Mouse (Mus musculus): ENCODE results near the gene Rem2. TPM values are rescaled to one million over a fixed set of nuclear protein-coding genes. Genes with fewer than 3 reads are reported as not detected.

Rem2 gene
- polyA plus RNA-seq, 1 experiment from 2014 or later, result 1.6 TPM

DNA sequence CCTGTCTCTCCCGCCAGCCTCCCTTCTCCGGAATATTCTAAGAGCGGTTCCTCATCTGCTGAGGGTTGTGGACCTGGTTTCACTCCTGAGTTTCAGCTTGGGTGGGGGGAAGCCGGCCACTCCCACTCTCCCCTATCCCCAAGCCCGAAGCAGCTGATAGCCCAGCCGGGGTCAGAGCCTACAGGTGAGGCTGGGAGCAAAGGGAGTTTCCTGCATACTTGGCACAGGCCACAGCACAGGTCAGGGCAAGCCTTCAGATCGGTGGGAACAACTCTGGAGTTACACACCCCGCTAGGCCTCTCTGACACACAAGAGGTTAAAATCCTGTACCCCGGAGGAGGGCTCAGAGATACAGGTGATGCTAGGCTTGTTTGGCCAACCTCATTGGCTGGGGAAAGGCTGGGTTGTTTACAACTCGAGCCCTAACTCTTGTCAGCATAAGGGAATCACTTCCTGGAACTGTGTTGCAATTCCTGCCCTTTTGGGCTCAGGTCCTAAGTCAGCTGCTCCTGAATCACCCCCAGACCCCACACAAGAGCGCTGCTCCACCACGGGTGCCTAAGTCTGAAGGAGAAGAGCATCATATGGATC lies 41.9 kb upstream of the Rem2 start:
- peak overlapping the region; percentile 91; the same call in 1 of the 2 replicates for H3K9ac ChIP-seq
- peak overlapping the region; percentile 74 for H3K4me2 ChIP-seq
- H3K4me1 ChIP-seq, result peaks cover 36% of the 10 kb centered on the region
- H3K36me3 ChIP-seq, result peaks cover 24% of the 10 kb centered on the region
- H3K27ac ChIP-seq, result peak overlapping the region; percentile 97
- ATAC-seq (ENCODE audit: insufficient read depth, low FRiP score, low read depth), result no peak
- no peaks in the 10 kb centered on the region for H3K9me3 ChIP-seq
- WGBS, result 38% methylated on average over 12 of the region's 12 CpGs
- H3K27me3 ChIP-seq (replicated peaks), result no peaks in the 10 kb centered on the region
- H3K4me3 ChIP-seq (replicated peaks), result peak overlapping the region; percentile 72

DNA sequence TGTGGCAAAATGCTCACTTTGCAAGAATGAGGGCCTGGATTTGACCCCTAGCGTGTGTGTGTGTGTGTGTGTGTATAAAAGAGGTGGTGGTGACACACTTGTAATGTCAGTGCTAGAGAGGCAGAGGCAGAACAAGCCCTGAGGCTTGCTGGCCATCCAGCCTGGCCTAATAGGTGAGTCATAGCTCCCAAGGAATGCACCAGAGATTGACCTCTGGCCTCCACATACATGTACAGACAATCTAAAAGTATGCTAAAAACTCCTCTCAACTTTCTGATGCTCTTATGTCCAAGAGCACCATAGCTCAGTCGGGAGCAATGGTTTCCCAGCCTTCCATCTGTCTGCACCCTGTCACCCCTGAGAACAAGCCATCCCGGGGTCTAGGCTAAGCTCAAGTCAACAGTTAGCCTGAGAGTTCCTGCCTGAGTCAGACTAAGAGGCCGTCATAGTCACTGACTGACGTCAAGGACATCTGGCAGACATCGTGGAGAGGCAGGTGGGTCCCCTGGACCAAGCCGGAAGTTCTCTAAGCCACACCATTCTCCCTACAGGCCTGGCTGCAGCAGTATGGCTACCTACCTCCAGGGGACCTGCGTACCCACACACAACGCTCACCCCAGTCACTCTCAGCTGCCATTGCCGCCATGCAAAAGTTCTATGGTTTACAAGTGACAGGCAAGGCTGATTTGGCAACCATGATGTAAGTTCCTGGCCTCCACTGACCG lies 40.5 kb upstream of the Rem2 start:
- H3K36me3 ChIP-seq, result peaks cover 38% of the 10 kb centered on the region
- ATAC-seq (ENCODE audit: insufficient read depth, low FRiP score, low read depth), result no peak
- H3K4me3 ChIP-seq (replicated peaks), result no peak overlapping the region
- no peak overlapping the region for H3K27ac ChIP-seq
- no peak overlapping the region for H3K9ac ChIP-seq
- H3K9me3 ChIP-seq, result no peaks in the 10 kb centered on the region
- 80% methylated on average over 11 of the region's 11 CpGs for WGBS
- H3K4me2 ChIP-seq, result no peak overlapping the region
- H3K4me1 ChIP-seq, result peaks cover 27% of the 10 kb centered on the region
- H3K27me3 ChIP-seq (replicated peaks), result no peaks in the 10 kb centered on the region

DNA sequence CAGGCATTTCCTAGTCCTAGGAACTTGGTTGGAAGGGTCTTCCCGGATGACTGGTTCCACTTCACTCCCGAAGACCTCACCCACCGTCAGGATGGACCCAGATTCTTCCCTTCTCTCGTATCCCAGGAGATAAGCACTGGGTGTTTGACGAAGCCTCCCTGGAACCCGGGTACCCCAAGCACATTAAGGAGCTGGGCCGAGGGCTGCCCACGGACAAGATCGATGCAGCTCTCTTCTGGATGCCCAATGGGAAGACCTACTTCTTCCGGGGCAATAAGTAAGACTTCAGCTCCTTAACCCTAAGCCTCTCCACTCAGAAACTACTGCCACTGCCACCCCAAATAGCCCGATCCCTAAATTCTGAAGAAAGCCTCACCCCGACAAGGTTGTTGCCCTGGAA lies 36.7 kb upstream of the Rem2 start:
- H3K9me3 ChIP-seq, result no peaks in the 10 kb centered on the region
- no peak for ATAC-seq (ENCODE audit: insufficient read depth, low FRiP score, low read depth)
- no peaks in the 10 kb centered on the region for H3K27me3 ChIP-seq (replicated peaks)
- no peak overlapping the region for H3K9ac ChIP-seq
- H3K36me3 ChIP-seq, result peaks cover 41% of the 10 kb centered on the region
- H3K27ac ChIP-seq, result no peak overlapping the region
- no peak overlapping the region for H3K4me2 ChIP-seq
- H3K4me1 ChIP-seq, result peaks cover 17% of the 10 kb centered on the region
- WGBS, result 88% methylated on average over 12 of the region's 12 CpGs
- H3K4me3 ChIP-seq (replicated peaks), result no peak overlapping the region

DNA sequence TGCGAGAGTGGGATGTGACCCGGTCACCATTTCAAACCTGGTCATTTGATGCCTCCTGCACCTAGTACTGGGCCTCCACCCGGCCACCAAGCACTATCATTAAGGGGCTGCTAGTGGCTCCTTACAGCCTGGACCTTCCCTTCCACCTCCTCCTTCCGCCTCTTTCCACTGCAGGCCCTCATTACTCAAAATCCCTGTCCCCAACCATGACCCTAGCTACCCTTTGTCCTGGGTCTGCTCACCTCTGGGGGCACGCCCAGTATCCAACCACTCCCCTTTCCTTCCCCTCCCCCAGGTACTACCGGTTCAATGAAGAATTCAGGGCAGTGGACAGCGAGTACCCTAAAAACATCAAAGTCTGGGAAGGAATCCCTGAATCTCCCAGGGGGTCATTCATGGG lies 36.3 kb upstream of the Rem2 start:
- H3K4me3 ChIP-seq (replicated peaks), result no peak overlapping the region
- H3K36me3 ChIP-seq, result peaks cover 41% of the 10 kb centered on the region
- 69% methylated on average over 7 of the region's 7 CpGs for WGBS
- ATAC-seq (ENCODE audit: insufficient read depth, low FRiP score, low read depth), result no peak
- no peak overlapping the region for H3K27ac ChIP-seq
- no peak overlapping the region for H3K9ac ChIP-seq
- H3K4me1 ChIP-seq, result peaks cover 12% of the 10 kb centered on the region
- no peak overlapping the region for H3K4me2 ChIP-seq
- no peaks in the 10 kb centered on the region for H3K27me3 ChIP-seq (replicated peaks)
- H3K9me3 ChIP-seq, result no peaks in the 10 kb centered on the region

DNA sequence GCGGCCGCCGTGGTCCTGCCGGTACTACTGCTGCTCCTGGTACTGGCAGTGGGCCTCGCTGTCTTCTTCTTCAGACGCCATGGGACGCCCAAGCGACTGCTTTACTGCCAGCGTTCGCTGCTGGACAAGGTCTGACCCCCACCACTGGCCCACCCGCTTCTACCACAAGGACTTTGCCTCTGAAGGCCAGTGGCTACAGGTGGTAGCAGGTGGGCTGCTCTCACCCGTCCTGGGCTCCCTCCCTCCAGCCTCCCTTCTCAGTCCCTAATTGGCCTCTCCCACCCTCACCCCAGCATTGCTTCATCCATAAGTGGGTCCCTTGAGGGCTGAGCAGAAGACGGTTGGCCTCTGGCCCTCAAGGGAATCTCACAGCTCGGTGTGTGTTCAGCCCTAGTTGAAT lies 35.4 kb upstream of the Rem2 start:
- Histone ChIP-seq H3K9me3 (no peaks in the 10 kb centered on the region), H3K36me3 (peaks cover 41% of the 10 kb centered on the region), H3K4me1 (peaks cover 11% of the 10 kb centered on the region; the same call in 1 of the 2 replicates), H3K4me3 (replicated peaks) (no peak overlapping the region), H3K4me2 (no peak overlapping the region), H3K27ac (no peak overlapping the region), H3K9ac (no peak overlapping the region), H3K27me3 (replicated peaks) (no peaks in the 10 kb centered on the region)
- WGBS, result 86% methylated on average over 14 of the region's 14 CpGs
- ATAC-seq (ENCODE audit: insufficient read depth, low FRiP score, low read depth), result no peak

DNA sequence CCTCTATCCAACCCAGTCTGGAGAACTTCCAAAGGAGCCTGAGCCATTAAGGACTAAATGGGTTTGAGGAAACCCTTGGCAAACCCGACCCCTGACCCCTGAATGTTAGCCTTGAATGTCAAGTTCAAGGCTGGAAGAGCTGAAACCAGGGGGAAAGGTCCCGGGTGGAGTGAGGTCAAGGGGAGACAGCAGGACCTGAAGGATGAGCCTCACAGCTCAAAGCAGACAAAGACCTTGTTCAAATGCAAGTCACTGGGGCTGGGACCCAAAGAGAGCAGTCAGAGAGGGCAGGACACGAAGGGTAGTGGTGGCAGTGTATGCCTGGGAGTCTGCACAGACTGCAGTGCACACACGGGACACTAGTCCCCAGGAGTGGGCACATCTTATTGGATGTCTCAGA lies 34.5 kb upstream of the Rem2 start:
- WGBS, result 68% methylated on average over 4 of the region's 4 CpGs

DNA sequence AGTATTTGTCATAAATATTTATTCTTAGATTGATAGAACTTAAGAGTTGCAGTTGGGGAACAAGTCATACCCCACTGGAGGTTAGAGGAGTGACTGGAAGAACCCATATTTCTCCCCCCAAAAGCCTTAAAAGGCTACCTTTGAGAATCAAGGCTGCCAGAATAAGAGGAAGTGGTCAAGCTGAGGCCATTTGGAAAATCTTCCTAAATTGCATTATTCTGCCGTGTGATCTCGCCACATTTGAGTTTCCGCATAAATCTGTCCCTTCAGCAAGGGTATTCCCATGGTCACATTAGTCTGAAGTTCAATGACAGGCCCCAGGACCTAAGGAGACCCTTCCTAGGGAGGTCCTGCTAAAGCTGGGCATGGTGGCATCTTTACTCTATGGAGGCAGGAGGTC lies 33.4 kb upstream of the Rem2 start:
- Histone ChIP-seq H3K9ac (no peak overlapping the region), H3K9me3 (no peaks in the 10 kb centered on the region), H3K27ac (peak overlapping the region; percentile 90; the same call in 1 of the 2 replicates), H3K27me3 (replicated peaks) (no peaks in the 10 kb centered on the region), H3K4me1 (peaks cover 11% of the 10 kb centered on the region; the same call in 1 of the 2 replicates), H3K4me2 (no peak overlapping the region), H3K4me3 (replicated peaks) (no peak overlapping the region), H3K36me3 (peaks cover 29% of the 10 kb centered on the region)
- WGBS, result 79% methylated on average over 3 of the region's 3 CpGs
- 0 out of 2 replicates have a peak, but pooled peaks have one; percentile 21 for ATAC-seq (ENCODE audit: insufficient read depth, low FRiP score, low read depth)

More for the DNA sequence above, 34.5 kb upstream of the Rem2 start:
- no peak for ATAC-seq (ENCODE audit: insufficient read depth, low FRiP score, low read depth)
- Histone ChIP-seq H3K9ac (no peak overlapping the region), H3K4me1 (peaks cover 11% of the 10 kb centered on the region; the same call in 1 of the 2 replicates), H3K9me3 (no peaks in the 10 kb centered on the region), H3K4me2 (no peak overlapping the region), H3K27ac (no peak overlapping the region), H3K36me3 (peaks cover 39% of the 10 kb centered on the region), H3K27me3 (replicated peaks) (no peaks in the 10 kb centered on the region), H3K4me3 (replicated peaks) (no peak overlapping the region)

DNA sequence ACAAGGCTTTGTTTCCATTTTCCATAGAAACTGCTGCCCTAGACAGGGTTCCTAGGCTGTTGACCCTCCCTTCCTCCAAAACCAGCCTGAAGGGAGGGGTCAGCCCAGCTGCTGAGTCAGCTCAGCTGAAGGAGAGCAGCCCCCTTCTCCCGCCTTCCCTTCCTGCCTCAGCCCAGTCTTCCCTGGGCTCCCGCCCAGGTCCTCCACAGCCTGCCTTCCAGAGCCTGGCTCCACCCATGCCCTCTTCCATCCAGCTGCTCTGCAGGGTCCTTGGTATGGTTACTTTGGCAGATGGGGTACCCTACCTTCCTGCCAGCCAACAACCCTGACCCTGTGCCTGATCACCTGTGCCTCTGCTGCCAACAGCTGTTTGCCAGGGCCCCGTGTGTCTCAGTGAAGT lies 32.7 kb upstream of the Rem2 start:
- H3K4me3 ChIP-seq (replicated peaks), result no peak overlapping the region
- H3K9ac ChIP-seq, result no peak overlapping the region
- H3K4me1 ChIP-seq, result peaks cover 11% of the 10 kb centered on the region; the same call in 1 of the 2 replicates
- H3K9me3 ChIP-seq, result no peaks in the 10 kb centered on the region
- no peaks in the 10 kb centered on the region for H3K27me3 ChIP-seq (replicated peaks)
- no peak overlapping the region for H3K4me2 ChIP-seq
- ATAC-seq (ENCODE audit: insufficient read depth, low FRiP score, low read depth), result peak; percentile 61; the same call in 1 of the 2 replicates
- H3K27ac ChIP-seq, result peak overlapping the region; percentile 90
- peaks cover 25% of the 10 kb centered on the region for H3K36me3 ChIP-seq
- 21% methylated on average over 3 of the region's 3 CpGs for WGBS

DNA sequence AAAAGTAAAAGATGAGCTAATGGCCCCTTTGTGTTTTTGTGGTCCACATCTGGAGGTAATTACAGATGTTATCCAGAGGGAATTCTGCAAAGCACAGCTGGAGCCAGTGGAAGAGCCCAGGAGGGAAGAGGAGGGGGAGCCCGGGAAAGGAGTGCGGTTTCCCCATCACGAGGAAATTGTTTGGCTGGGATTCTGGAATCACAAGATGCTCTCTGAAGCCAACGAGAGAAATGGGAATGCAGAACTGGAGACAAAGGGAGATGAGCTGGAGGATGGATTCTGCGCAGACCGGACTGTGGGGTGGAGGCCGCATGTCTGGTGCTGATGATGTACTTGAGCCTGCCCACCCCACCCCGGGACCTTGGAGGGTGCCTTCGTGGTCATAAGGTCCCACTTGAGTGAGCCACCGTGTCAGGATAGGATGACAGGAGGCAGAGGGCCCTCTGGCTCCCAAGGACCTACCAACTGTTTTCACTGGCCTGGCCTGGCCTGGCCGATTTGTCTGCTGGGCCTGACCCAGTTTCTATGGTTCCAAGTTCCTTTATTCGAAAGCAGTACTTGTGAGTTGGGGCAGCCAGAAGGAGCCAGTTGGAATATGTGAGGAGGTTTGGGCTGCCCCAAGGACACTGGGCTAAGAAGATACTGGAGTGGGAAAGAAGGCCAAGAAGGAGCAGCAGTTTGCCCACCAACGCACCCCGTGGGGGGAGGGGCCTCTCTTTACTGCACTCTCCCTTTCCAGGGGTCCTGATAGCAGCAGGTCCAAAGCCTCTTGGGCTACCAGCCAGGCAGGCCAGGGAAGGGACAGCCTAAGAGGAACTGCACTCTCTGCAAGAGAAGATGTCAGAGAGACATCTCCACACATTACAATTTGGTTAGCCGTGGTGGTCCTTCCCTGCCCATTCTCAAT lies 31.9 kb upstream of the Rem2 start:
- H3K4me3 ChIP-seq (replicated peaks), result no peak overlapping the region
- H3K27ac ChIP-seq, result peak overlapping the region; percentile 90
- H3K4me1 ChIP-seq, result peaks cover 11% of the 10 kb centered on the region; the same call in 1 of the 2 replicates
- peak; percentile 15; the same call in 1 of the 2 replicates for ATAC-seq (ENCODE audit: insufficient read depth, low FRiP score, low read depth)
- H3K27me3 ChIP-seq (replicated peaks), result no peaks in the 10 kb centered on the region
- WGBS, result 65% methylated on average over 15 of the region's 15 CpGs
- H3K4me2 ChIP-seq, result no peak overlapping the region
- H3K9ac ChIP-seq, result no peak overlapping the region
- no peaks in the 10 kb centered on the region for H3K9me3 ChIP-seq
- H3K36me3 ChIP-seq, result peaks cover 18% of the 10 kb centered on the region

DNA sequence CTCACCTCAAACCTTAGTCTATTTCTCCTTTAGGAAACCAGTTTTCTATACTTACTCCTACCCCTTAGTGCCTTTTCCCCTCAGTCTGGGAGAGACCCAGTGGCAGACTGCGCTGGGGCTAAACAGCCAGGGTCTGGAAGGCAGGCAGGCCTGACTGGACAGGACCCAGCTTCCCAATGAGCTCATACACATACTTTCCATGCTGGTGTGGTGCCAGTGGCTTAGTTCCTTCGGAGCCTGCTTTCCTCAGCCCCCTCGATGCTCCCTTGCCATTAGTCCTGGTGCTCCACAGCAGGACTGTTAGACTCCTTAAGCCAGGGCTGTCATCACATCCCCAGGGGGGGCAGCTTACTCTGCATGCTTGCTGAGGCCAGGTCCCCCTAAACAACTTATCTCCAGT lies 30.4 kb upstream of the Rem2 start:
- WGBS, result 51% methylated on average over 3 of the region's 3 CpGs
- H3K9ac ChIP-seq, result no peak overlapping the region
- no peak; the same call in 1 of the 2 replicates for ATAC-seq (ENCODE audit: insufficient read depth, low FRiP score, low read depth)
- H3K4me3 ChIP-seq (replicated peaks), result no peak overlapping the region
- no peaks in the 10 kb centered on the region for H3K9me3 ChIP-seq
- H3K27me3 ChIP-seq (replicated peaks), result no peaks in the 10 kb centered on the region
- no peak overlapping the region for H3K27ac ChIP-seq
- H3K4me2 ChIP-seq, result no peak overlapping the region
- H3K36me3 ChIP-seq, result peaks cover 2% of the 10 kb centered on the region
- peaks cover 11% of the 10 kb centered on the region; the same call in 1 of the 2 replicates for H3K4me1 ChIP-seq

DNA sequence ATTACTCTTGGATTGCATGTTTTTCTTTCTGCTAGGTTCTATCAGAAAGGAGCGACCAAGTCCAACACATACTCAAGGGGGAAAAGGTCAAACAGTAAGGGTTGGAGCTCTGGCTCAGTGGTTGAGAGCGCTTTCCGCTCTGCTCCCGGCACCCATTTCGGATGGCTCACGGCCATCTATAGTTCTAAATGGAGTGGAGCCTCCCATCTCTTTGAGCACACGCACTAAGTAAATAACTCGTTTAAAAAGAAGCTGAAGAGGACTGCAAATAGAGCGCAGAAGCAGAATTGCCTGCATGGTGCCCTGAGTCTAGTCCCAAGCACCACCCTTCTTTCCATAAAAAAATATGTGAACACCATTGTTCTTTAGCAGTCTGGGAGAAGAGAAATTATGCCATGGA lies 22.3 kb upstream of the Rem2 start:
- Histone ChIP-seq H3K4me1 (no peaks in the 10 kb centered on the region), H3K36me3 (no peaks in the 10 kb centered on the region), H3K27ac (no peak overlapping the region), H3K9ac (no peak overlapping the region), H3K9me3 (no peaks in the 10 kb centered on the region), H3K27me3 (replicated peaks) (no peaks in the 10 kb centered on the region), H3K4me2 (no peak overlapping the region), H3K4me3 (replicated peaks) (no peak overlapping the region)
- ATAC-seq (ENCODE audit: insufficient read depth, low FRiP score, low read depth), result no peak
- WGBS, result 67% methylated on average over 9 of the region's 9 CpGs
